Mouse (Mus musculus): ENCODE measurements around the gene Rundc3a. TPM values are rescaled to one million over a fixed set of nuclear protein-coding genes. Genes with fewer than 3 reads are reported as not detected.

Rundc3a gene
- total RNA-seq, 2 experiments from 2014 or later, result not detected

DNA sequence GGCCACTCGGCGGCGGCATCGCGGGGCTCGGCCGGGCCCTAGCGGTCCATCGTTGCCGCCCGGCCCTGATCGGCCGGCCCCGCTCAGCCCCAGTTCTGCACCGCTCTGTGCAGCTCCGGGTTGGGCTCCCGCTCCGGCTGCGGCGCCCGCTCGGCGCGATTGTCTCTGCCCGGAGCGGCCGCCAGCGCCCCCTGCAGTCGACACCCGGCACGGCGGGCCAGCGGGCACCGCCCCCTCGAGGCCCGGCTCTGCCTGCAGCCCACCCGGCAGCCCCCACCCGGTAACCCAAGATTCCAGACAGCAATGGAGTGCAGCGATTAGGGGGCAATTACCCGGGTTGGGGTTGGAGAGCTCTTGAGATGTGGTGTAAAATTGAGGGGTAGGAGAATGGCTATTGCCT is 54.3 kb downstream of the Rundc3a start, which contains the start of gene Fam171a2:
Gene Fam171a2 (minus strand): TSS at position 186 of the 400 bp plus-strand sequence.
- DNase-seq (ENCODE audit: low spot score), result peak; percentile 43

- DNase-seq (ENCODE audit: low spot score), result no peak
Observed at GRCm38 (mm10) chr11:102448327-102448726, 55.1 kb downstream of the Rundc3a start.

DNA sequence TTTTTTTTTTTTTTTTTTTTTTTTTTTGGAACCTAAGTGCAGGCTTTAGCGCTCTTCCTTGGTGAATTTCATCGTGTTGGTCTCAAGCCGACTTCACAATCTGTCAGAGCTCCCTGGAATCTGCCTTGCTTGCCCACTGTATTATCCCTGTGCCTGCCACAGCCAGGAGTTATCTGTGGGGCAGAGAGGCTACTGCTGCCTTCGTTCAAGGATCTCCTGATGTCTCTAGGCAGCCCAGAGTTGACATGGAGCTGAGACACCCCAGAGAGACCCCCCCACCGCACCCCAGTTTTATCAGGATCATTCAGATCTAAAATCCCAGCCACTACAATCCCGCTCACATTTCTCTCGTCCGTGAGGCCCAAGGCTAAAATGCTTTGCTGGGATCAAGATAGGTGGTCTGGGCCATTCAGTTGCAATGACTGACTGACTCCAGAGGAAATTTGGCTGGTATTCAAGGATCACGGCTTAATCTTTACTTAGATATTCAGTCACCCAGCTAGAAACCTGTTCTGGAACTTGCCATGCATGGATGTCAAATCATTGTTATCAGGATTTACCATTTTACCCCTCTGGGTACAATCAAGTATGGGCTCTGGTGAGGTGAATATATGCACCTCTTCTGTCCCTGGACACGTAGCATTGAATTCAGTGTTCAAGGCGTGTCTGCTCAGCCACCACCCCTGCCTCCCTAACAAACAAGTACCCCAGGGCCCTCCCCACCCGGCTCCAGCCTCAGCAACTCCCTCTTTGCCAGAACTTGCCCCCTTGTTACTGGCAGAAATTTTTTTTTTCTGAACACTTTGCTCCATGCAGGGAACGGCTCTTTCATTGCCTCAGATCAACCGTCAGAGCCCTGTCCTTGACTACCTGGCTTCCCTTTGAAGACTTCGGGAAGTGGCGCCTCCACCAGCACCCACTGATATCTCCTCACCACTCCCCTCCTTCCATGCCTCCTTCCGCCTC is 56.1 kb downstream of the Rundc3a start:
- DNase-seq (ENCODE audit: low spot score), result no peak

Small RNAs within 50 kb of the gene (microRNA-seq; reads per million reads assigned to microRNA genes)
- not detected for gene Mir6930

Other genes with a start within 250 kb of the Rundc3a start
- not detected for gene Nags, start 247.9 kb upstream of the Rundc3a start, total RNA-seq (2021)
- gene Tmem101, start 237.0 kb upstream of the Rundc3a start, total RNA-seq (2021), result 1 to 10 TPM; 9.3 to 9.8 TPM
- 100 to 1,000 TPM; 102 to 105 TPM for gene Lsm12, start 208.1 kb upstream of the Rundc3a start, total RNA-seq (2021)
- 10 to 100 TPM; 60.4 to 61.1 TPM for gene G6pc3, start 203.8 kb upstream of the Rundc3a start, total RNA-seq (2021)
- gene Hdac5, start 163.2 kb upstream of the Rundc3a start, total RNA-seq (2021), result 100 to 1,000 TPM in 1 of 2 experiments, 10 to 100 TPM in 1; 73.6 to 104 TPM
- gene BC030867, start 144.5 kb upstream of the Rundc3a start, total RNA-seq (2021), result not detected
- gene Asb16, start 124.7 kb upstream of the Rundc3a start, total RNA-seq (2021), result 10 to 100 TPM; 86.0 to 97.5 TPM
- gene Tmub2, start 108.5 kb upstream of the Rundc3a start, total RNA-seq (2021), result 10 to 100 TPM; 14.6 to 15.8 TPM
- 10 to 100 TPM in 1 of 2 experiments, 1 to 10 TPM in 1; 9.3 to 13.0 TPM for gene Atxn7l3, start 96.8 kb upstream of the Rundc3a start, total RNA-seq (2021)
- gene Ubtf, start 73.7 kb upstream of the Rundc3a start, total RNA-seq (2021), result 10 to 100 TPM; 35.4 to 42.6 TPM
- under 1 TPM in 1 of 2 experiments, not detected in 1; 0.07 TPM for gene Slc4a1, start 27.2 kb upstream of the Rundc3a start, total RNA-seq (2021)
- gene Slc25a39, start 14.5 kb downstream of the Rundc3a start, total RNA-seq (2021), result 10 to 100 TPM; 61.2 to 62.0 TPM
- gene Grn, start 36.9 kb downstream of the Rundc3a start, total RNA-seq (2021), result 10 to 100 TPM; 17.1 to 20.7 TPM
- 1 to 10 TPM in 1 of 2 experiments, under 1 TPM in 1; 0.62 to 1.1 TPM for gene Fam171a2, start 54.3 kb downstream of the Rundc3a start, total RNA-seq (2021)
- gene Itga2b, start 76.7 kb downstream of the Rundc3a start, total RNA-seq (2021), result 1 to 10 TPM in 1 of 2 experiments, under 1 TPM in 1; 0.64 to 1.4 TPM
- gene Gpatch8, start 163.0 kb downstream of the Rundc3a start, total RNA-seq (2021), result 10 to 100 TPM; 26.1 to 27.1 TPM
- gene Gm11627, start 186.1 kb downstream of the Rundc3a start, total RNA-seq (2021), result under 1 TPM in 1 of 2 experiments, not detected in 1; 0.43 TPM
- gene Fzd2, start 211.0 kb downstream of the Rundc3a start, total RNA-seq (2021), result 1 to 10 TPM in 1 of 2 experiments, under 1 TPM in 1; 0.89 to 1.8 TPM